Mouse (Mus musculus) cerebral cortex, adult 2 months (tissue): ENCODE data around the gene Lrrd1.

Source experiments
- WGBS: fragments of 180-500 bp; shearing (Covaris S2); methylation state at CpG from one replicate; pipeline ENCODE4 v1.1.7; 2018; 5-methylcytosine and 5-hydroxymethylcytosine counted together

Lrrd1 gene

DNA sequence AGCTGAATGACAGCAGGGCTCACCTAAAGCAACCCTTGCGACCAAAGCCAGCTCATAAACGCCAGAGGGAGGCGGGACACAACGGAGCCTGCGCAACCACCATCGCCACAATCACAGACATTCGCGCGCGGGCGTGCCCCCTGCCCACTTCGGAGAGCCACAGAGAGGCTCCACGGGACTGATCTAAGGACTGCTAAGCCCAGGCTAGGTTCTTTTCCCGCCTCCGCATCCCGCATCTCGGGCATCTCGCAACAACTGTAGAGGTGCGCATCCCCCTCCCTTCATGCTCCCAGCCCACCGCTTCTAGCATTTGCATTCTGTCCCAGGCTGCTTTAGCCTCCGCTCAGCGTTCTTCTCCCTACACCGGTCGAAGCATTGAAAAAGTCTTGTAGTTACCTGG is at the start of gene Lrrd1:
TSS of gene Lrrd1 (plus strand) at position 148 of the 400 bp plus-strand sequence.
- 10% methylated on average over 24 of the region's 24 CpGs for WGBS

DNA sequence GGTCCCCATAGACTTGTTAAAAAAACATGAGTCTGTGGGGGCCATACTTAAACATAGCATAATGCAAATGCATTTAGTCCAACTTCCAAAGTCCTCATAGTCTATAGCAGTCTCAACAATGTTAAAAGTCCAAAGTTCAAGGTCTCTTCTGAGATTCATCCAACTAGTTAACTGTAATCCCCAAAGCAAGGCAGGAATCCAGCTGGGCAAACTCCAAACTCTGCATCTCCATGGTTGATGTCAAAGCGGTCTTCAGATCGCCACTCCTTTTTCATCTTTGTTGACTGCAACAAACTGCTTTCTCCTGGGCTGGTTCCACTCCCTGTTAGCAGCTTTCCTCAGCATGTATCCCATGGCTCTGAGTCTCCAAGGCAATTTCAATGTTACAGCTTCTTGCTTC is 47.9 kb upstream of the Lrrd1 start:
- WGBS: 86% methylated on average over 2 of the region's 2 CpGs

DNA sequence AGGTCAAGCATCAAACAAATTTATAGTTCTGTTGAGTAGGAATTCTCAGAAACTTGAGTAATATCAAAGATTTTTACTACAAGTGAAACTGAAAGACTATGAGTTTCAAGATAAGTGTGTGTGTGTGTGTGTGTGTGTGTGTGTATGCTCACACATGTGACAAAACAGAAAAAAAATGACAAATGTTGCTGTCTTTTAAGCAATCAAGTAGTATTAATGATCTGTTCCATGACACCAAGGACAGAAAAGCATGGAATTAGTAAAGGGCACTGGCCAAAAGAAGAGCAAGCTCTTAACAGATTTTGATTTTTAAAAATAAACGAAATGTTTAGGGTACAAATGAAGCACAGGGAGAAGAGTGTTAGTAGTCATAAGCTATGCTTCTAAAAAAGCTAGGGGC is 44.9 kb upstream of the Lrrd1 start:
- WGBS: 81% methylated on average over 1 of the region's 1 CpGs

DNA sequence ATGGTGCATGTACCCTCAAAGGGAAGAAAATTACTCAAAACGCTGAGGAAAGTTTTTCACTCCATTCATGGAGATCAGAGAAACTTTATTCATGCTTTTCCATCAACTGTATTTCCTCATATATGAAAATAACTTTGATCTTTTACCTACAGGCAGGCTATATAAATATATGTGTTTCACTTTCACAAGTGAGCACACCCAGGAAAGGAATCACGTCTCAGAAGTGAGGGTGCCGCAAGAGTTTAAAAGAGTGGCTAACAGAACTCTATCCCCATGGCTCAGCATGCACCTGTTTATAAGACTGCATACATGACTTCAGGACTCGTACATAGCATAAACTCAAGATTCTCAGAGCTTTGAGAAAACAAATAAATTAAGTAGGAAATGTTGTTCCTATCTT is 44.1 kb upstream of the Lrrd1 start:
- 51% methylated on average over 4 of the region's 4 CpGs for WGBS

DNA sequence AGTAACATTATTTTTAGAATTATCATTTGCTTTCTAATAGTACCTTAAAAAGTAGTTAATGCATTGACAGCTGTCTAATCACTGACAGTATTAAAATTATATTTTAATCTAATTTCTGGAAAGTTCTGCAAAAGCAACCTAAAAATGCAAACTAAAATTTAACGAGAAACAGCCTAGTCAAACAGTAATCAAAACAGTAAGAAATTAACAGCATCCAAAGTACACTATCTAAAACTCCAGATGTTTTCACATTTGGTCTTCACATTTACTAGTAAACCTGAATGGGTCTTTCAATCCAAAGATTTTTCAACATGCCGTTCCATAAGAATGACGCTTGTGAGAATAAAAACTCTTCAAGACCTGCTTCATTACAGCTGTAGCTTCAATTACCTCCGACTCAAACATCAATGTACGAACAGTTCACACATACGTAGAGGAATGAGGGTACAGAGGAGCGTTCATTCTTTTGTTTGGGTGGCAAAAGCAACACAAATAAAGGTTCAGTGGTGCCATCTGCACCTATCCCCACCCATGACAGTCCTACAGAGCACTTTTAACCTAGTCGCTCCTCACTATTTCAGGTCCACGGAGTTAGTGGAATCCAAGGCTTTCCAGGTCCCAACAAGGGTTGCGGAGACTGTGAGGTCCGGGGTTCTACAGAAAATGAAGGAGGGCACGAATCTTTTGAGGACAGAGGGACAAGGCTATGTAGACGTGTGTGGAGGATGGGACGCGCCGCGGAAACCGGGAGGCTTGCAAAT is 43.1 kb upstream of the Lrrd1 start:
- under 1% methylated on average over 18 of the region's 18 CpGs for WGBS

DNA sequence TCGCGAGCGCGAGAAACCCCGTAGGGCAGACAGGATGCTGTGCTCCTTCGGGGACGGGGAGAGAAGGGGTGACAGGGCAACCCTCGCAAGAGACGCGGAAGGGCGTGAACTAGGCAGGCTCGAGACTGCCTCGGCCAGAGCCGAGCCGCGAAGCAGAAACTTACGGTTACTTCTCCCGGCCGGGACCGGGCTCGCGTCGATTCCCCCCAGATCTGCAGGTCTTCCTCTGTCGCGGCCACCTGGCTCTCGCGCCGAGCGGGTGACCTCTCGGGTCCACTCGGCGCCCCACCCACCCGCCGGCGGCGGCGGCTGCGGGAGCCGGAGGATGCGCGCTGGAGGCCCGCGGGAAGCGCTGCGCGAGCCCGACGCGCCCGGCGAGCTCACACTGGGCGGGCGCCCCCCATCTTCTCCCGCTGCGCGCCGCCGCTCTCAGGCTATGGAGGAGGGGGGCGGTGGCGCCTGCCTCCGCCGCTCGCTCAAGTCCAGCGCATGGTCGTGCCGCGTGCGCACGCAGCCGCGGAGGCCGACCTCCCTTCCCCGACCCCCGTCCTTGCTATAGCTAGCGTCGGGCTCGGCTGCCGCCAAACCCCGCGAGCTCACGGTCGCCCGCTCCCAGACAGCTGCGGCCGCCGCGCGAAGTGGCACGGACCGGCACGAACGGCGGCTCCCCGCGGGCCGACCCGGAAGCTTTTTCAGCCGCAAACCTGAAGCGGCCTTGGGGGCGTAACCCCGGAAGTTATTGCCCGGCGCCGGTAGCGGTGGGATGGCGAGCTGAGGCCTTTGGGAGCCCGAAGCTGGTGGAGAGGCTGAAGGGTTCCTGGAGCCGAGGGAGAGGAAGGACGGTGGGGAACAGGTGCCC is 42.3 kb upstream of the Lrrd1 start, which contains the start of the genes Ankib1 and Krit1:
TSS of gene Ankib1 (minus strand) at position 493 of the 859 bp plus-strand sequence.
TSS of gene Krit1 (plus strand) at position 752 of the 859 bp plus-strand sequence.
- WGBS: under 1% methylated on average over 108 of the region's 109 CpGs

DNA sequence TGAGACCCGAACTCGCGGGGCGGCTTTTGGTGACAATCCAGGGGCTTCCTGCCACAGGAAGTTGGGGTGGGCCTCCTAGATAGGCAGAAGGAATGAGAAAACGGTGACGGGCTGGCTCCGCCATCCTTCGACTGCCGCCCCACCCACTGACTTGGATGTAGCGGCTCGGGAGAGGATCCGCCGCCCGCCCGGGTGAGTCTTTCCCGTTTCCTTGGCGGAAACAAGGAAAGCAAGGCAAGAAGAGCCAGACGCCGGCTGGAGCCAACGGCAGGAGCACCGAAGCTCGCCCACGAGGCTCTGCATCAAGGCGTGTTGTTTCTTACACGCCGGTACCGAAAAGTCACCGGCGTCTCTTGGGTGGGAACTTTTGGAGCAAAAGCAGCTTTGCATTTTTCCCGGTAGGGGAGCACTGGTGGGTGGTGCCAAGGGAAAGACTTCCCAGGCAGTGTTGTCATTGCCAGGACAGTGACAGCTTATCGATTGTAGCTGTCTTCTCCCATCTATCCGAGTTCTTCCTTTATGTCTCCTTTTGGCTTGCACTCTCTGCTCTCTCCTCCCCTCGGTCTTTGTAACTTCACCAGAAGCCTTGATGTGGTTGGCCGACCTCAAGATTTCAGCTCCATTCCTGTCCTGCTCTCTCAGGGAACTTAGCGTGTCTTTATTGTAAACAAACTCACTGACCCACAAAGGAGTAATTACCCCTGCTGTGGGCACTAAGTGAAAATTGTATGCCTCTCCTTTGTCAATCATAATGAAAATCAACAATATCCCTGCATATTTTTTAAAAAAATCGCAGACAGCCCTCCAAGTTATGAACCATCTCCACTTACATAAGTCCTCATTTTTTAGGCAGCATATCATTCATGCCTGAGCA is 41.4 kb upstream of the Lrrd1 start:
- WGBS: under 1% methylated on average over 36 of the region's 36 CpGs

DNA sequence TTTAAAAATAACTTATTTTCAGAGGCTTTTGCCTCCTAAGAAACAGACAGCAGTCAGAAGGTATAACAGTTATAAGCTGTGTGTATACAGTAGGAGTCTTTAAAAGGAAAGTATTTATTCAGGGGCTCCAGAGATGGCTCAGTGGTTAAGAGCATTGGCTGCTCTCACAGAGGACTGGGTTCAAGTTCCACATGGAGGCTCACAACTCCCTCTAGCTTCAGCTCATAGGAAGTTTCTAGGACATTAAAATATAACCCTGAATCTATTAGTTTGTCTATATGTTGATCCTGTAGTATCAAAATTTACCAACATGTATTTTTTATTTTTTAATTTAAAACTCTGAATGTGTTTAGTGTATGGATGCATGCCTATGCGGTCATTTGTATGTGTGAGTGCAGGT is 36.5 kb upstream of the Lrrd1 start:
- 97% methylated on average over 1 of the region's 1 CpGs for WGBS

DNA sequence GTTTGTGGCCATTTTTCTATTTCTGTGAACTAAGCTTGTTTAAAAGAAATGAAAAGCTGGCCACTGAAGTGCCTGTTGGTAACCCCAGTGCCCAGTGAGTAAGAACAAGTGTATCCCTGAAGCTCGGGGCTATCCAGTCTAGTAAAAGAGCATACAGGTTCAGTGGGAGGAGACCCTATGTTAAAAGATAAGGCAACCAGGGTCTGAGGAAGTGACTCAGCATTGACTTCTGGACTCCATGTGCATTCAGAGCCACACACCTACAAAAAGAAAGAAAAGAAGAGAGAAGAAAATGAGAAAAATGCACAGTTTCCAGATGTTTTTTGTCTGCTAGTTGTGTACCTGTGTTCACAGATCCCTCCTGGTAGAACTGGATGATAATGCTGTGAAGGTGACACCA is 10.9 kb upstream of the Lrrd1 start:
- 91% methylated on average over 1 of the region's 1 CpGs for WGBS

DNA sequence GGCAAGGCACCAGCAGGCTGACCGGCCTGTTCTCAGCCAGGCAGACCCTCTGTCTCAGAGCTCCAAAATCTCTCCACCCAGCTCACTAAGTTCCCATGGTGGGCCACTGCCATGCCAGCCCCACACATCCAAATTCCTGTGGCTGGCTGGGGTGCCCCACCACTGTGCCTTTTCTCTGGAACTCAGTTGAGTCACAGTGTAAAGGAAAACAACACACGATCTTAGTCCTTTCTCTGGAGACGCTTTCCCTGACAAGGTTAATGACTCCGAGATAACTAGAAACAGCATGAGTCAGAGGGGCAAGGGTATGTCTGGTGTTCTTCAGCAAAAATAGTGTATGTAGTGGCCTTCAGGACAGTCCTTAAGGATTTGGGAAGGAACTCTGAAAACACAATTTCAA is 25.2 kb downstream of the Lrrd1 start:
- WGBS: 87% methylated on average over 4 of the region's 4 CpGs

DNA sequence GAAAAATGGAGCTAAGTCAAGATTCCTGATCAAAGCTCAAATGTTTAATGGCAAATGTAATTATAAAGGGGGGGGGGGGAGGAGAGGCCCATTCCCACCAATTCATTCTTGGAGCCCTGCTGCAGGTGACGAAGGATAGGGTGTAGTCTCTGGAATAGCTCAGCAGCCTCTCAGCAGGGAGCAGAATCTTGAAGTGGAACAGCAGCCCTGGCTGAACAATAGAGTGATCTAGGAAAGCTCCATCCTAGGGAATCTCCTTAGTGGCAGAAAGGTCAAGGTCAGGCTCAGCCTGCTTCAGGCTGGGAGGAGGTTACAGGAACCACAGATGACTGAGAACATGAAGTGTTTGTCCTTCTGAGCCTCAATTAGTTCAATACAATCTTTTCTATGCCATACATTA is 27.4 kb downstream of the Lrrd1 start:
- WGBS: 77% methylated on average over 1 of the region's 1 CpGs

DNA sequence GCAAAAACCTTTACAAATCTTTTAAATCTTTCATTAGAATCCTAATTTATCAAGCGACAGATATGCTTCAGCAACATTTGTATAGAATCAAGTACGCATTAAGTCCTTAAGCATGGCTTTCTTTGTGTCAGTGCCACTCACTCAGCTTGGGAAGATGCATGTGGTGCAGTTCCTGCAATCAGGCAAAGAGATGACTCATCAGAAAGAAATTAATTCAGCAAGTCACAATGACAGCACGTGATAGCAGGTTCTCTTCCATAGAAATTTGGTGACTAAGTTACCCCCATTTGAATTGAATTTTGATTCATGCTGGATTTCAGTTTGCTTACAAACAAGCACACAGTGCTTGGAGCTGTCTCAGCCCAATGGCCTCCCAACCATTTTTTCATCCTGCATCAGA is 28.5 kb downstream of the Lrrd1 start:
- 61% methylated on average over 3 of the region's 3 CpGs for WGBS

DNA sequence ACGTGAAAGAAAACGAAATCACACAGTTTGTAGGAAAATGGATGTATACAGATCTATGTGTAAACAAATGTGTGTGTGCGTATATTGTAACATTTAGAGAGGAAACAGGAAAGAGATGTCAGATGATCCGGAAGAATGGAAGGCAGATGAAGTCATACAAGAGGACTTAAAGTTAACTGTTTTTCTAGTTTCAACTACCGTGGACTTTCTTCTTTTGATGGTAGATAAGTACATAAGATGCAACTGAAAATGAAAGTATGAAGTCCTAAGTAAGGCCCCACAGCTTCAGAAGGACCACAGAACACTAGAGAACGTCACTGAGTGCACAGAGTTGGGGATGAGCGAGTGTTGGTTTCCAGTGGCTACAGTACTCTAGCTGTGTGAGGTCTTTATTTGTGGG is 41.9 kb downstream of the Lrrd1 start:
- 90% methylated on average over 7 of the region's 7 CpGs for WGBS

DNA sequence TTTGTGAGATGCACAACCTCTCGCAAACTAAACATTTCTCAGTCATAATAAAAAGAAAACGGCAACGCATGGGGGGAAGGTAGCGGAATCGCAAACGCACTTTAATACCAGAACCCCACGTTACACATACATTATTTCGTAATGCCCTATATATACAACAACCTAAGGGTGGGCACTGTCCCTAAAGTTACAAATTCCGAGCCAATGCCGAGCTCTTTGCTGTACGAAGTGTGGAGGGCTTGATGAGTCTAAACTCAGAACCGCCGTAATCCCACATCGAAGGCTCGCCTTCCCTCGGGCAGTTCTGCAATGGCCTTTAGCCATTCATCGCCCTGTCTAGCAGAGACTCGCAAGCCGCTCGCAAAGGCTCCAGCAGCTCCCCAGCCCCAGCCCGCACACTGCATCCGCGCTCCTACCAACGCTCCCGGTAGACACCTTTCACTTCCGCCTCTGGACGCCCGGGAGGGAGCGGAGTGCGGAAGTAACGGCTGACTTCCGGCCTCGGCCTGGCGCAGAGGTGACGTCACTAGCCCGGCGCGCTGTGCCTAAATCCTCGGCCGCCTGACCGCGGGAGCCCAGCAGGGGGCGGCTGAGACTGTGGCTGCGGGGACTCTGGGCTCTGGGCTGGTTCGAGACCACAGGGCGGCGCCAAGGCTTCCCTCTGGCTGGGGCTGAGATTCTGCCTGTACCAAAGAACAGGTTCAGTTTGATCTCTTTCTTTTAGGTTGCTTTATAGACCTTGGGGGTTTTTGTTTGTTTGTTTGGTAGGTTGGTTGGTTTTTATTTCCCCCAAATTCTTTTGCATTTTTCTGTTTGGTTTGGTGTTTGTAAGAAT is 48.7 kb downstream of the Lrrd1 start, which contains the start of gene Mterf1a:
TSS of gene Mterf1a (minus strand) at position 475 of the 835 bp plus-strand sequence.
- WGBS: 1% methylated on average over 9 of the region's 47 CpGs

DNA sequence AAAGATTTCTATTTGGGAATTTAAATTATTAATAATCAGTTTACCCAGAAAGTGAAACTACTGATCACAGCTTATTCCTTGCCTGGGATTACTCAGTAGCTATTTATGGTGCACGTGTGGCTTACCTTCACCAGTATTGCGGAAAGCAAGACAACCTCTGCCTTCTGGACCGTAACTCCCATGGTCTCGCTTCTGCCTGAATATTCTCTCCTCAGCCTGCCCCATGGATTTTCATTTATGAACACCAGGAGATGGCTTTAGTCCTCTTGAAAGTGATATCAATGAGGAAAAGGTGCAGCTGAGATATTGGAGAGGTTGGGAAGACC is 49.3 kb downstream of the Lrrd1 start:
- 94% methylated on average over 4 of the region's 4 CpGs for WGBS

DNA sequence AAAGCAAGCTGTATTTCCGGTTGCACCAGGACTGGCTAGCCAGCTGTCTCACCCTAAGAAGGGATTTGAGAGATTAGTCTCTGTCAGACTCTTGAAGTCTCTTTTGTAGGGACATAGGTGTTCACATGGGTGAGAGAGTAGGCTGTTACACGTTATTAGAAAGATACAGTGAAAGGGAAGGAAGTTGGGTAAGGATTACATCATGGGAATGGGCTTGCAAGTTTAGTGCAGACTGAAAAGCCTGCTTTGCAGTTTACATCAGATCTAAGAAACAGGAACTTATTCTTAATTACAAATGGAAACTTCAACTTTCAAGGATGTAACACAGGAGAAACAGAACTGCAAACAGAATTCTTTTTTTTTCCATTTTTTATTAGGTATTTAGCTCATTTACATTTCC is 60.5 kb downstream of the Lrrd1 start:
- WGBS: 74% methylated on average over 2 of the region's 2 CpGs
